Mouse (Mus musculus) embryonic facial prominence, embryonic 11.5 days (tissue): ENCODE measurements around the gene Cenpu. TPM values are rescaled to one million over a fixed set of nuclear protein-coding genes. Genes with fewer than 3 reads are reported as not detected.

Experiments
- ATAC-seq: fragments of 200-750 bp; cut with Nextera tagmentation; replicated peaks from 2 replicates; pipeline ENCODE4 v1.8.0; 2017; ENCODE audit warnings: low read depth; ENCODE audit not compliant: insufficient number of reproducible peaks, low FRiP score, low TSS enrichment
- DNase-seq: peaks from one replicate; pipeline ENCODE4 v3.0.0-alpha.2; 2015; ENCODE audit warnings: low spot score
- H3K27ac ChIP-seq: fragments of 300-500 bp; sonication (generic); replicated peaks from 2 replicates; pipeline ENCODE4 v1.5.1; 2014; ENCODE audit warnings: mild to moderate bottlenecking, low read depth, low read length, control low read depth
- H3K27me3 ChIP-seq: fragments of 300-500 bp; sonication (generic); 2 replicates; pipeline ENCODE4 v1.6.1; 2014; ENCODE audit warnings: mild to moderate bottlenecking, low read length, moderate library complexity, mixed read lengths; ENCODE audit not compliant: control insufficient read depth, insufficient read depth
- H3K36me3 ChIP-seq: fragments of 300-500 bp; sonication (generic); replicated peaks from 2 replicates; pipeline ENCODE4 v1.6.1; 2014; ENCODE audit warnings: low read depth, mild to moderate bottlenecking, low read length, moderate library complexity, mixed read lengths; ENCODE audit not compliant: control insufficient read depth, insufficient read depth
- H3K4me1 ChIP-seq: fragments of 300-500 bp; sonication (generic); 2 replicates; pipeline ENCODE4 v1.6.1; 2014; ENCODE audit warnings: low read length, mixed read lengths; ENCODE audit not compliant: control insufficient read depth, insufficient read depth
- H3K4me2 ChIP-seq: fragments of 300-500 bp; sonication (generic); 2 replicates; pipeline ENCODE4 v1.6.1; 2014; ENCODE audit warnings: low read depth, mild to moderate bottlenecking, control low read depth, low read length, moderate library complexity
- H3K4me3 ChIP-seq: fragments of 300-500 bp; sonication (generic); 2 replicates; pipeline ENCODE4 v1.5.1; 2014; ENCODE audit warnings: low read depth, low read length, control low read depth
- H3K9ac ChIP-seq: fragments of 300-500 bp; sonication (generic); replicated peaks from 2 replicates; pipeline ENCODE4 v1.6.1; 2014; ENCODE audit warnings: mild to moderate bottlenecking, control low read depth, low read length
- H3K9me3 ChIP-seq: fragments of 300-500 bp; sonication (generic); replicated peaks from 2 replicates; pipeline ENCODE4 v1.6.1; 2016; ENCODE audit warnings: mild to moderate bottlenecking, low read length, inconsistent platforms, mixed read lengths; ENCODE audit not compliant: control insufficient read depth
- WGBS: fragments of 180-500 bp; shearing (Covaris S2); extraction: QIAGEN DNeasy Blood & Tissue Kit; methylation state at CpG from one replicate; pipeline ENCODE4 v1.1.7; 2014; 5-methylcytosine and 5-hydroxymethylcytosine counted together
- polyA plus RNA-seq: library from polyadenylated mRNA; unstranded; fragments of >200 nt; fragmentation: Nextera tagmentation; extraction: Ambion mirVana; gene quantifications from 2 replicates; pipeline ENCODE4 v1.2.1, GENCODE M21; 2014

The Cenpu gene
- polyA plus RNA-seq, 1 experiment from 2014 or later = 36.0 TPM

GRCm38 (mm10) chr8:46539701-46540100 lies 12.1 kb upstream of the Cenpu start:
- Histone ChIP-seq H3K27ac (no peak overlapping the region), H3K27me3 (no peaks in the 10 kb centered on the region), H3K4me3 (no peak overlapping the region), H3K4me1 (no peaks in the 10 kb centered on the region), H3K9ac (no peak overlapping the region), H3K4me2 (no peak overlapping the region), H3K36me3 (no peaks in the 10 kb centered on the region), H3K9me3 (no peaks in the 10 kb centered on the region)
- WGBS = 64% methylated on average over 5 of the region's 5 CpGs
- DNase-seq (no peak), ATAC-seq (no peak)

- ATAC-seq (no peak), DNase-seq (no peak)
- Histone ChIP-seq H3K4me1 (no peaks in the 10 kb centered on the region), H3K27me3 (no peaks in the 10 kb centered on the region), H3K27ac (no peak overlapping the region), H3K36me3 (no peaks in the 10 kb centered on the region), H3K4me3 (no peak overlapping the region), H3K9me3 (no peaks in the 10 kb centered on the region), H3K4me2 (no peak overlapping the region), H3K9ac (no peak overlapping the region)
- 89% methylated on average over 7 of the region's 7 CpGs for WGBS
These were observed 8.6 kb upstream of the Cenpu start for GRCm38 (mm10) chr8:46543191-46543590.

GRCm38 (mm10) chr8:46543662-46544061 lies 8.2 kb upstream of the Cenpu start:
- Histone ChIP-seq H3K9ac (no peak overlapping the region), H3K27ac (no peak overlapping the region), H3K27me3 (no peaks in the 10 kb centered on the region), H3K4me2 (no peak overlapping the region), H3K4me3 (no peak overlapping the region), H3K4me1 (no peaks in the 10 kb centered on the region), H3K36me3 (no peaks in the 10 kb centered on the region), H3K9me3 (no peaks in the 10 kb centered on the region)
- ATAC-seq (no peak), DNase-seq (no peak)
- 82% methylated on average over 6 of the region's 6 CpGs for WGBS

GRCm38 (mm10) chr8:46545854-46546253 lies 6.0 kb upstream of the Cenpu start:
- Histone ChIP-seq H3K36me3 (no peaks in the 10 kb centered on the region), H3K4me1 (no peaks in the 10 kb centered on the region), H3K4me2 (no peak overlapping the region), H3K9ac (no peak overlapping the region), H3K27ac (no peak overlapping the region), H3K4me3 (no peak overlapping the region), H3K27me3 (no peaks in the 10 kb centered on the region), H3K9me3 (no peaks in the 10 kb centered on the region)
- no peak for ATAC-seq
- no peak for DNase-seq
- 86% methylated on average over 5 of the region's 5 CpGs for WGBS

GRCm38 (mm10) chr8:46546431-46547176 lies 5.2 kb upstream of the Cenpu start:
- no peaks in the 10 kb centered on the region for H3K9me3 ChIP-seq
- H3K27ac ChIP-seq = no peak overlapping the region
- H3K4me1 ChIP-seq = no peaks in the 10 kb centered on the region
- ATAC-seq = no peak
- H3K36me3 ChIP-seq = no peaks in the 10 kb centered on the region
- H3K27me3 ChIP-seq = no peaks in the 10 kb centered on the region
- no peak overlapping the region for H3K9ac ChIP-seq
- H3K4me2 ChIP-seq = no peak overlapping the region
- no peak for DNase-seq
- no peak overlapping the region for H3K4me3 ChIP-seq
- WGBS = 81% methylated on average over 11 of the region's 11 CpGs

GRCm38 (mm10) chr8:46547245-46547644 lies 4.6 kb upstream of the Cenpu start:
- DNase-seq (peak; percentile 83), ATAC-seq (no peak)
- Histone ChIP-seq H3K27ac (no peak overlapping the region), H3K4me1 (no peaks in the 10 kb centered on the region), H3K27me3 (no peaks in the 10 kb centered on the region), H3K9me3 (no peaks in the 10 kb centered on the region), H3K4me2 (no peak overlapping the region), H3K9ac (no peak overlapping the region), H3K4me3 (no peak overlapping the region), H3K36me3 (no peaks in the 10 kb centered on the region)
- 51% methylated on average over 4 of the region's 4 CpGs for WGBS

- H3K4me3 ChIP-seq = no peak overlapping the region
- DNase-seq (no peak), ATAC-seq (no peak)
- no peaks in the 10 kb centered on the region for H3K27me3 ChIP-seq
- no peaks in the 10 kb centered on the region for H3K4me1 ChIP-seq
- H3K27ac ChIP-seq = no peak overlapping the region
- H3K9me3 ChIP-seq = no peaks in the 10 kb centered on the region
- WGBS = 89% methylated on average over 8 of the region's 8 CpGs
- H3K36me3 ChIP-seq = no peaks in the 10 kb centered on the region
- no peak overlapping the region for H3K9ac ChIP-seq
- no peak overlapping the region for H3K4me2 ChIP-seq
These were observed 1.8 kb upstream of the Cenpu start for GRCm38 (mm10) chr8:46550058-46550457.

- Histone ChIP-seq H3K27me3 (no peaks in the 10 kb centered on the region), H3K27ac (no peak overlapping the region), H3K9ac (no peak overlapping the region), H3K36me3 (no peaks in the 10 kb centered on the region), H3K9me3 (no peaks in the 10 kb centered on the region), H3K4me2 (no peak overlapping the region), H3K4me1 (no peaks in the 10 kb centered on the region), H3K4me3 (peak overlapping the region; percentile 68; the same call in 1 of the 2 replicates)
- DNase-seq = no peak
- WGBS = 49% methylated on average over 4 of the region's 4 CpGs
- ATAC-seq = no peak
These were observed 799 bp upstream of the Cenpu start for GRCm38 (mm10) chr8:46551029-46551428.
